Mouse (Mus musculus): ENCODE results near the gene Ucp2.
A peak's percentile ranks its signal among the peaks of the same experiment; 100 is the strongest.

The Ucp2 gene

GRCm38 (mm10) chr7:100493117-100493483 lies at the start of gene Ucp2:
TSS of gene Ucp2 (plus strand) at chr7:100493337.
- DNase-seq (ENCODE audit: low spot score): peak; percentile 75

DNA sequence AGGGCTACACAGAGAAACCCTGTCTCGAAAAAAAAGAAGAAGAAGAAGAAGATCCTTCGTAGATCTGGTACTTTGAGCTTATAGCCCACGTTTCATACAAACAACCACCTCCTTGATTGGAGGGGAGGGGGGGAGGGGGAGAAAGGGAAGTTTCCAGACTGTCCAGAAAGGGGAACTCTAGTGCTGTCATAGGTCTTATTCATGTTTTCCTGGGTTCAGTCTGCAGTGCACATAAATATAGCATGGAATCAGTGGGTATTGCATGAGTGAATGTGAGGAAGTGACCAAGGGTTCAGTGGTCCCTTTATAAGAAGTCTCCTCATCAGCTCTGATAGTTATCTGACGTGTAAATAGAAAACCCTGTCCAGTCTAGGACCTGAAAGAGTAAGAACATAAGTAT lies 49.4 kb upstream of the Ucp2 start:
- no peak for DNase-seq (ENCODE audit: low spot score)

DNA sequence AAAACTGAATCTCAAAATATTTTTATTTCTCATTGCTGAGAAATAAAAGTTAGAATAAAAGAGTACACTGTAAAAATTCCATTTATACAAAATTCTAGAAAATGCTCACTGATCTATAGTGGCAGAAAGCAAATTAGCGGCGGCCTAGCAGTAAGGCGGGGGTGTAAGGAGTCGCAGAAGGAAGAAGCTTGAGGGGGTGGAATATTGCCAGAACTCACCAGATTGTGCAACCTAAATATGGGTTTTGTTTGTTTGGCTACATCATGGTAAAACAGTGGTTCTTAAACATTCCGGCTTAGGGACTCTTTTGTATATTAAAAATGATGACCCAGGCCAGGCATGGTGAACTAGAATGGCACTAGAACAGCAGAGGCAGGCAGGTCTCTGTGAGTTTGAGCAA lies 46.9 kb upstream of the Ucp2 start:
- no peak for DNase-seq (ENCODE audit: low spot score)

DNA sequence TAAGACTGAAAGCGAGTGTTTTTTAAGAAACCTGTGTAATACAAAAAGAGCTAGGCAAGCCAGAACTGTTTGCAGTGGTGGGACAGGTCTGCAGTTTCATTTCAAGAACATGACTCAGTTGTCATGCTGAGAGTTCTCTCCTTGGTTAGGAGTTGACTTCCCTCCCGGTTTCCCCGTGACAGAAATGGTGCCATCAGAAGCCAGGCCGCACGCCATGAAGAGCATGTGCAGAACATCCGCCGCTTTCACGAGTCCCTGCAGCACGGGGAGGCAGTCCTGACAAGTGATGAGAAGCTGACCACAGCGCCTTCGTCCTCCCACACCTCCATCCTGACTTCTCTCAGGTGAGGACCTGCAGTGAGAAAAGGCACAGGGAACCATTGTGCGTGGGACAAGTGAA lies 44.6 kb upstream of the Ucp2 start:
- no peak for DNase-seq (ENCODE audit: low spot score)

DNA sequence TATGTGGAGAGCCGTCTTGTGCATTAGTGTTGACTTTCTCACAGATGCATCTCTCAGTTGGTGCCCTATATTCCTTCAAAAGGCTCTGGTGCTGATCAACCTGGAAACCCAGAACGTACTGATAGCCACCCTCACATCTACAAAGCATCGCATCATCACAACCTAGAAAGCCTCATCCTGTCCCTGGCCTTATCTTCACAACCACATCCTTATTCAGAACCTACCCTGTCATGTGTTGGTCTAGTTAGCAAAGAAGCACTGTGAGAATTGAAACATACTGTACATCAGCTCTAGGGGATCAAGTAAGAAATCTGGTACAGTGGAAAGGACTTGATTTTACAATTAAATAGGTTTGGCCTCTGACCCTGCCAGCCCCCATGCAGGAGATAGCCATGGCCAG lies 44.2 kb upstream of the Ucp2 start:
- DNase-seq (ENCODE audit: low spot score): no peak

DNA sequence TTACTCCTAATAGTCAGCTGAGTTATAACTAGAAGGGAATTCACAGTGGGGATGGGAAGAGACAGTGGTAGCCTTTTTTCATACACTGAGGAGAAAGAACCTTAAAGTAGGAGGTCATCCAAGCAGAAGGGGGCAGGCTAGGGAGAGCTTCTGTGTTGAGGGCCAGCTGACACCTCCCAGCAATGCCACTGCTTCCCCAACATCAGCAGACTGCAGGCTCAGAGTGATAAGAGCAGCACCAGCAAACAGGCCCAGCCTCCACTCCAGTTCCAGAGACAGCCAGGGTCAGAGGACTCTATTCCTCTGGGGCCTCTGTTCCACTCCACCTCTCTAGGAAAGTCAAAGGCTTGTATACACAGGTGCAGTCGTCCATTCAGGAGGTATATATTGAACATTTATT lies 35.0 kb upstream of the Ucp2 start:
- DNase-seq (ENCODE audit: low spot score): no peak

GRCm38 (mm10) chr7:100459862-100460261 lies 33.3 kb upstream of the Ucp2 start:
- DNase-seq (ENCODE audit: low spot score): no peak

DNA sequence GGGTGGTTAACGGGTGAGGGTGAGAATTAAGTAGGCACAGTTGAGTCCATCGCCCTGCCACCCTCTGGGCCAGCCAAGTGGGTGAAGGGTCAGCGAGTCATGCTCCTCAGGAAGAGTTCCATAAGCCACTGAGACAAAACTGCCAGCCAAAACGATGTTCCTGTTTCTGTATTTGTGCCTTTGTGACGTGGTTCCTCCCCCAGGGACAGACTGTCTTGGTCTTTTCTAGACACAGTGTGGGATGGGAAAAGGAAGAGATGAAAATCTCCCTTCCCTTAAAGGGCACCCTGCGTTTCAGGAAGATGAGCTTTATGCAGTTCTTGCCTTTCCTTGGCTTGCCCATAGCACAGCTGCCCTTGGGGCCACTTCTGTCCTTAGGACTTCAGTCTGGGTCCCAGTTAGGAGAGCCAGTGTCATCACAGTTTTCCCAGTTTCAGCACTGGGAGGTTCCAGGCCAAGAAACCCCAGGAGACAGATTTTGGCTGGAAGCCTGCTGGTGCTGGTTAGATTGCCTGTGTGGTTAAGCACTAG lies 31.5 kb upstream of the Ucp2 start:
- DNase-seq (ENCODE audit: low spot score): no peak

DNA sequence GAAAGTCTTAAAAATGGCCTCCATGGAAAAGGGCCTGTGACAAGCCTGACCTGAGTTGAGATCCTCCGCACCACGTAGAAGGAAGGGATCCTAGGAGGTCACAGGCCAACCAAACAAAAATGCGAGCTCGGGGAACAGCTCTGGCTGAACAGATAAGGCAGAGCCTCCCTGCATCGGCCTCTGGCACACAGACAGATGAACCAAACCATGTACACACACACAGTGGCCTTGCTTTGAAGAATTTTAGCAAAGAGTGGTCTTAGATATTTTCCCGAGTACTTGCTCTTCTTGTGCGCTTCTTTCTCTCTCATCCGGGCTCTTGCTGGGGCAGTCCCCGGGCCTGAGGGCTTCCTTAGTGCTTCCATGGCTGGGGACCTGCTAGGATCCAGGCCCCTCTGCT lies 29.9 kb upstream of the Ucp2 start:
- no peak for DNase-seq (ENCODE audit: low spot score)

DNA sequence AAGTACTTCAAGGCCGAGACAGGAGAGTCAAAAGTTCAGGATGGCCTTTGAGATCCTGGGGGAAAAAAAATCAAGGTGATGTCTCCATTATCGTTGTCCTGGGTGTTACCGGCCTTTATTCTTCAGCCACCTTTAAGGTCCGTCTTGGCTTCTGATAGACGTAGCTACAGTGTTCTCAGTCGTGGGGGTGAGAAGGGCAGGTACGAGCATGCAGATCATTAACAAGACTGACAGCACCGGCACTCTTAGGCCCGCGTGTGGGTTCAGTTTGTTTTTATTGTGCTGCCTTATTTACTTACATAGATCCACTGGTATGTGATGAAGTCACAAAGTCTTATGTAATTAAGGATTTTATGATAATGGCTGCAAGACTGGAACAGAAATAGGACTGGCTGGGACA lies 29.4 kb upstream of the Ucp2 start:
- DNase-seq (ENCODE audit: low spot score): no peak

GRCm38 (mm10) chr7:100464248-100464647 lies 28.9 kb upstream of the Ucp2 start:
- no peak for DNase-seq (ENCODE audit: low spot score)

DNA sequence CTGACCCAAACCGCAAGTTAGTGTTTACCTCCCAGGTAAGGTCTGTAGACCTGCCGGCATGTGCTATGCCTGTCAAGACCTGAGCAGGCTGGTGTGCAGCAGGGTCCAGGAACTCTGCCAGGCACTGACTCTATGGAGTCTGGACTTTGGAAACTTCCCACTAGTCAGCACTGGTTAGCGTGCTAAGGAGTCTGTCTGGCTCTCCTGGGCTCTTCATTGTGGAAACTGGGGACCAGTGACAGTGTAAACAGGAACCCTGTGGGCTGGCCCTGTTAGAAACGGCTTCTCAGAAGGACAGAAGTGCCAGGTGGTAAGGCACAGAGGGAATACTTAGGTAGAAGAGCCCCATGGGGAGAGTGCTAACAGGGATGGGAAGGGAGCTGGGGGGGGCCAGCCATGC lies 27.9 kb upstream of the Ucp2 start:
- DNase-seq (ENCODE audit: low spot score): no peak

- no peak for DNase-seq (ENCODE audit: low spot score)
Observed at GRCm38 (mm10) chr7:100465656-100466309, 27.4 kb upstream of the Ucp2 start.

GRCm38 (mm10) chr7:100466781-100467510 lies 26.2 kb upstream of the Ucp2 start:
- no peak for DNase-seq (ENCODE audit: low spot score)

DNA sequence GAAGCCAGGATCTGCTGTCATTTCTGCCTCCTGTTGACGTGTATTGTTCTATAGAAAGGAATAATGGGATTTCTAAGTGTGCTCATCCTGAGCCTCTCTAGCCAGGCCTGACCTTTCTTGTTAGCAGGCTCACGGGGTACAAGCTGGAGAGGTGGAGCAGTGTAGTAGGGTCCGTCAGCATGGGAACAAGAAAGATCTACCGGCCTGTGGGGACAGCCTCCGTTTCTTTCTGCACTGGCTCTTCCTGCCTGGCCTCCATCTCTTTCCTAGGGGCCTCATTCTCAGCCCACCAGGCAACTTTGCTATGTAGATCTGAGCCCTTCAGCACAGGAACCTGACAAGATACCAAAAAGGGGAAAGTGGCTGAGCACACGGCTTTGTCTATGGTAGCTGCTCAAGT lies 24.4 kb upstream of the Ucp2 start:
- no peak for DNase-seq (ENCODE audit: low spot score)

- no peak for DNase-seq (ENCODE audit: low spot score)
Observed at GRCm38 (mm10) chr7:100469502-100469901, 23.6 kb upstream of the Ucp2 start.

DNA sequence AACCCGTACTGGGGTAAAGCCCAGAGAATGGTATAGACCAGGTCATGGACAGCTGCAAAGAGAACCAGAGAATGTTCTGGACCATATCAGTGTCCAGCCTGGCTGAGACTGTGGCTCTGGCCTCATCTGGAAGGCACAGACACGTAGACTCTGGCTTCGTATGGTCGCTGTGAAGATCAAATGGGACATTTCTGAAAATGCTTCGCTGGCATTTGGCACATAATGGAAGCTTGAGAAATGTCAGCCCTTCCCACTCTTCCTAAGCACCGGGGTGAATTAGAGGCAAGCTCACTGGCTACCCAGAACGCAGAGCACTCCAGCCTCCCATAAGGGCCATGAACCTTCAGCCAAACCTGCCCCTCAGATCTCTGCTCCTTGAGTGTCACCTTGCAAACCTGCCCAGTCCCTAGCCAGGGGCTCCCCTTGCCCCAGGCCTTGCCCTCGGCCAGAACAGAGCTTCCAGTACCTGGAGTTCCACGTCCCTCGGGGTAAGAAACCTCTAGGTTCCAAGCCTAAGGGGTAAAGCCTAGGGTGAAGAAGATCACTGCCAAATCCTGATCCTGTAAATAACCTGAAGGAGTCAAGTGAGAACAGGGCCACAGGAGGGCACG lies 22.2 kb upstream of the Ucp2 start:
- DNase-seq (ENCODE audit: low spot score): no peak

- no peak for DNase-seq (ENCODE audit: low spot score)
Observed at GRCm38 (mm10) chr7:100471407-100471797, 21.7 kb upstream of the Ucp2 start.

- DNase-seq (ENCODE audit: low spot score): no peak
Observed at GRCm38 (mm10) chr7:100472777-100473176, 20.4 kb upstream of the Ucp2 start, which contains the start of gene Ucp3. TSS of gene Ucp3 (plus strand) at chr7:100472990.

- DNase-seq (ENCODE audit: low spot score): no peak
Observed at GRCm38 (mm10) chr7:100473846-100474454, 19.2 kb upstream of the Ucp2 start.

- DNase-seq (ENCODE audit: low spot score): no peak
Observed at GRCm38 (mm10) chr7:100474680-100475079, 18.5 kb upstream of the Ucp2 start.

GRCm38 (mm10) chr7:100479100-100479822 lies 13.9 kb upstream of the Ucp2 start:
- no peak for DNase-seq (ENCODE audit: low spot score)

Measured in retina, embryonic 14.5 days (tissue).